9 mouse cellular contexts compared by ENCODE assay signal in genomic region chr11:54144886-54145285, GRCm38 (mm10). TPM values are rescaled to one million over a fixed set of nuclear protein-coding genes. Genes with fewer than 3 reads are reported as not detected.
DNase-seq lines count a peak whose midpoint lies in the region; ATAC-seq lines count a peak whose summit lies in the region.
"Had no signal": no experiment of that assay in that cellular context is flagged by ENCODE, and none has a peak within 500 bp of the region (broad histone marks: within the 10 kb centered on the region; RNA-seq: fewer than 3 reads in every experiment).

No protein-coding gene starts in this region.

- no peak overlapping the region for H3K9ac ChIP-seq in midbrain, embryonic 14.5 days (replicated peaks; ENCODE audit: low read length)
- H3K9ac ChIP-seq in midbrain, embryonic 15.5 days, result no peak overlapping the region
- H3K9ac ChIP-seq: midbrain, embryonic 12.5 days had no signal

- H3K27me3 ChIP-seq in midbrain, embryonic 14.5 days (ENCODE audit: control insufficient read depth, insufficient read depth, low read length), result no peaks in the 10 kb centered on the region
- no peaks in the 10 kb centered on the region for H3K27me3 ChIP-seq in midbrain, embryonic 15.5 days (replicated peaks)
- H3K27me3 ChIP-seq in limb, embryonic 10.5 days (ENCODE audit: low read depth, poor library complexity, severe bottlenecking), result no peaks in the 10 kb centered on the region
- H3K27me3 ChIP-seq: midbrain, embryonic 12.5 days had no signal

- H3K4me1 ChIP-seq in midbrain, embryonic 14.5 days (ENCODE audit: control insufficient read depth, insufficient read depth, low read length), result no peaks in the 10 kb centered on the region
- H3K4me1 ChIP-seq in midbrain, embryonic 15.5 days, result no peaks in the 10 kb centered on the region
- H3K4me1 ChIP-seq in limb, embryonic 10.5 days, result peaks cover 5% of the 10 kb centered on the region; the same call in 1 of the 2 replicates

- DNase-seq in midbrain, embryonic 14.5 days, result peak; percentile 74
- DNase-seq in adrenal gland, adult 18-20 months (ENCODE audit: low spot score in 2 of 2), result peak; percentile 71 to 76
- DNase-seq in embryo, embryonic 9.5 days (ENCODE audit: extremely low spot score), result peak; percentile 51
- DNase-seq in heart, postnatal 4 days, result peak; percentile 79
- DNase-seq in limb, embryonic 10.5 days (ENCODE audit: low spot score), result peak; percentile 78
- peak; percentile 18 for DNase-seq in retina, adult 2 months (ENCODE audit: low read depth, low spot score)
- peak; percentile 81 for DNase-seq in thymus, postnatal 14 days

- no peaks in the 10 kb centered on the region for H3K9me3 ChIP-seq in midbrain, embryonic 14.5 days (ENCODE audit: control insufficient read depth, low read length)
- no peaks in the 10 kb centered on the region for H3K9me3 ChIP-seq in midbrain, embryonic 15.5 days
- H3K9me3 ChIP-seq in limb, embryonic 10.5 days (replicated peaks), result no peaks in the 10 kb centered on the region
- H3K9me3 ChIP-seq: midbrain, embryonic 12.5 days had no signal

- 34% methylated on average over 3 of the region's 3 CpGs for WGBS in midbrain, embryonic 14.5 days
- WGBS in midbrain, embryonic 15.5 days, result 32% methylated on average over 3 of the region's 3 CpGs
- 27% methylated on average over 3 of the region's 3 CpGs for WGBS in limb, embryonic 10.5 days

- H3K4me2 ChIP-seq in midbrain, embryonic 14.5 days (ENCODE audit: low read length), result no peak overlapping the region
- no peak overlapping the region for H3K4me2 ChIP-seq in midbrain, embryonic 15.5 days
- H3K4me2 ChIP-seq: midbrain, embryonic 12.5 days had no signal

- no peaks in the 10 kb centered on the region for H3K36me3 ChIP-seq in midbrain, embryonic 14.5 days (ENCODE audit: control insufficient read depth, insufficient read depth, low read length)
- H3K36me3 ChIP-seq in midbrain, embryonic 15.5 days (replicated peaks), result no peaks in the 10 kb centered on the region
- no peaks in the 10 kb centered on the region for H3K36me3 ChIP-seq in limb, embryonic 10.5 days
- H3K36me3 ChIP-seq: midbrain, embryonic 12.5 days had no signal

- no peak overlapping the region for H3K4me3 ChIP-seq in midbrain, embryonic 14.5 days (replicated peaks; ENCODE audit: low read depth, low read length)
- no peak overlapping the region for H3K4me3 ChIP-seq in midbrain, embryonic 15.5 days
- no peak overlapping the region for H3K4me3 ChIP-seq in limb, embryonic 10.5 days
- H3K4me3 ChIP-seq: midbrain, embryonic 12.5 days had no signal

- no peak for ATAC-seq in midbrain, embryonic 14.5 days (ENCODE audit: low FRiP score, low TSS enrichment)
- ATAC-seq in midbrain, embryonic 15.5 days (replicated peaks), result no peak

- H3K27ac ChIP-seq in midbrain, embryonic 14.5 days (replicated peaks; ENCODE audit: low read depth, low read length), result no peak overlapping the region
- H3K27ac ChIP-seq in midbrain, embryonic 15.5 days, result no peak overlapping the region
- H3K27ac ChIP-seq in limb, embryonic 10.5 days, result no peak overlapping the region
- H3K27ac ChIP-seq: midbrain, embryonic 12.5 days had no signal

RNA-seq across cellular contexts. Expression of gene P4ha2, which starts 45.0 kb away (rescaled TPM):
- polyA plus RNA-seq in midbrain, embryonic 14.5 days (2014; fragmentation: Nextera tagmentation; extraction: Ambion mirVana), result 6.5 and 10.5 TPM in 2 replicates
- 10.0 and 10.3 TPM in 2 replicates for polyA plus RNA-seq in midbrain, embryonic 15.5 days (2015; fragmentation: Nextera tagmentation; extraction: Ambion mirVana)
- total RNA-seq in adrenal gland, adult 18-20 months (2021), result 10 to 100 TPM; 40.8 to 64.8 TPM
- 10 to 100 TPM; 24.6 to 28.1 TPM for total RNA-seq in heart, postnatal 4 days (2021)
- polyA plus RNA-seq in limb, embryonic 10.5 days (2016; fragmentation: Nextera tagmentation; extraction: Ambion mirVana), result 35.6 and 38.7 TPM in 2 replicates

Comparison
In these comparisons a context has a peak if more than half of its experiments do, and no peak if none do; other contexts are left out.
1. DNase-seq: peak in every context shown above with its lines; median percentile 81 in thymus, postnatal 14 days; 79 in heart, postnatal 4 days; 78 in limb, embryonic 10.5 days; 74 in midbrain, embryonic 14.5 days; 74 in adrenal gland, adult 18-20 months; 51 in embryo, embryonic 9.5 days; 18 in retina, adult 2 months.